Mouse (Mus musculus) CH12.LX (cell line): ENCODE results near the gene 4931417E11Rik. TPM values are rescaled to one million over a fixed set of nuclear protein-coding genes. Genes with fewer than 3 reads are reported as not detected.

Source experiments
- DNase-seq: peaks from one replicate; pipeline ENCODE4 v3.0.0-alpha.2; 2013; ENCODE audit errors: extremely low read depth
- H3K27ac ChIP-seq: 2 replicates; pipeline ENCODE4 v1.5.1; 2012; ENCODE audit warnings: low read depth, mild to moderate bottlenecking, control low read depth, moderate library complexity; ENCODE audit not compliant: insufficient read depth
- H3K27me3 ChIP-seq: replicated peaks from 2 replicates; pipeline ENCODE3; 2012; ENCODE audit warnings: inconsistent platforms
- H3K36me3 ChIP-seq, 2 experiments: replicated peaks in 1 of 2; 2 replicates each; pipeline versions ENCODE3 to v1.6.1; 2012; ENCODE audit warnings: inconsistent platforms in 1 of 2, low read length in 1 of 2, mild to moderate bottlenecking in 1 of 2, mixed read lengths in 1 of 2, moderate library complexity in 1 of 2; ENCODE audit not compliant: control insufficient read depth in 1 of 2, insufficient read depth in 1 of 2
- H3K4me1 ChIP-seq, 2 experiments: 2 replicates each; pipeline ENCODE4 v1.6.1; 2012; ENCODE audit warnings: inconsistent platforms in 1 of 2, moderate library complexity in 1 of 2; ENCODE audit not compliant: insufficient read depth in 2 of 2, control insufficient read depth in 1 of 2
- H3K4me2 ChIP-seq: 2 replicates; pipeline ENCODE4 v1.6.1; 2012; ENCODE audit warnings: low read depth, mild to moderate bottlenecking, control low read depth; ENCODE audit not compliant: poor library complexity, insufficient read depth, severe bottlenecking
- H3K4me3 ChIP-seq, 3 experiments: fragments of 150-350 bp in 1 of 3; sonication (generic) in 1 of 3; replicated peaks in 1 of 3; 2 replicates each; pipeline versions ENCODE3 to v1.5.1; 2011 to 2012; ENCODE audit warnings: low read depth in 2 of 3, low read length in 2 of 3, mild to moderate bottlenecking in 2 of 3, moderate library complexity in 2 of 3, control low read depth in 1 of 3, improper control_type of control experiment in 1 of 3, inconsistent platforms in 1 of 3, mixed read lengths in 1 of 3; ENCODE audit not compliant: poor library complexity in 1 of 3
- H3K79me2 ChIP-seq: replicated peaks from 2 replicates; pipeline ENCODE4 v1.6.1; 2012; ENCODE audit warnings: mild to moderate bottlenecking, moderate library complexity; ENCODE audit not compliant: control insufficient read depth, poor library complexity, insufficient read depth, severe bottlenecking; ENCODE audit errors: extremely low read depth
- H3K9ac ChIP-seq: 2 replicates; pipeline ENCODE4 v1.6.1; 2012; ENCODE audit warnings: low read depth, mild to moderate bottlenecking, control low read depth, moderate library complexity; ENCODE audit not compliant: insufficient read depth
- H3K9me3 ChIP-seq: replicated peaks from 2 replicates; pipeline ENCODE3; 2012; ENCODE audit warnings: low read length, inconsistent platforms, mixed read lengths
- BHLHE40 ChIP-seq: IDR thresholded peaks from 2 replicates; pipeline ENCODE4 v1.6.1; 2011; ENCODE audit warnings: mild to moderate bottlenecking, low read depth, low read length, improper control_type of control experiment
- E2F4 ChIP-seq: IDR thresholded peaks from 2 replicates; pipeline ENCODE4 v1.6.1; 2011; ENCODE audit warnings: low read depth, low read length, improper control_type of control experiment; ENCODE audit not compliant: insufficient replicate concordance
- GABPA ChIP-seq: IDR thresholded peaks from 2 replicates; pipeline ENCODE4 v1.6.1; 2012; ENCODE audit warnings: low read depth, low read length, improper control_type of control experiment, inconsistent platforms; ENCODE audit not compliant: insufficient replicate concordance
- HCFC1 ChIP-seq: IDR thresholded peaks from 2 replicates; pipeline ENCODE4 v1.6.1; 2012; ENCODE audit warnings: low read depth, mild to moderate bottlenecking, inconsistent platforms, low read length, improper control_type of control experiment
- JUND ChIP-seq: conservative IDR thresholded peaks from 2 replicates; pipeline ENCODE4 v1.6.1; 2011; ENCODE audit warnings: low read depth, low read length, improper control_type of control experiment
- MXI1 ChIP-seq: IDR thresholded peaks from 2 replicates; pipeline ENCODE4 v1.6.1; 2011; ENCODE audit warnings: mild to moderate bottlenecking, low read depth, low read length, improper control_type of control experiment
- MYC ChIP-seq: IDR thresholded peaks from 2 replicates; pipeline ENCODE4 v1.6.1; 2011; ENCODE audit warnings: low read depth, mild to moderate bottlenecking, improper control_type of control experiment, low read length
- NELFE ChIP-seq: IDR thresholded peaks from 2 replicates; pipeline ENCODE4 v1.6.1; 2011; ENCODE audit warnings: low read depth, low read length, improper control_type of control experiment
- NRF1 ChIP-seq: IDR thresholded peaks from 2 replicates; pipeline ENCODE4 v1.6.1; 2014; ENCODE audit warnings: low read depth, mild to moderate bottlenecking, inconsistent platforms, low read length, improper control_type of control experiment, moderate library complexity
- PAX5 ChIP-seq: IDR thresholded peaks from 2 replicates; pipeline ENCODE4 v1.6.1; 2012; ENCODE audit warnings: low read length, inconsistent platforms, mixed read lengths
- POLR2A ChIP-seq: IDR thresholded peaks from 2 replicates; pipeline ENCODE4 v1.6.1; 2011; ENCODE audit warnings: low read depth, mild to moderate bottlenecking, improper control_type of control experiment, low read length
- RCOR1 ChIP-seq: conservative IDR thresholded peaks from 2 replicates; pipeline ENCODE4 v1.6.1; 2012; ENCODE audit warnings: low read depth, mild to moderate bottlenecking, inconsistent platforms, low read length, improper control_type of control experiment
- SMC3 ChIP-seq: IDR thresholded peaks from 2 replicates; pipeline ENCODE4 v1.6.1; 2011; ENCODE audit warnings: low read depth, low read length, improper control_type of control experiment
- UBTF ChIP-seq: IDR thresholded peaks from 2 replicates; pipeline ENCODE4 v1.6.1; 2012; ENCODE audit warnings: low read depth, mild to moderate bottlenecking, inconsistent platforms, low read length, improper control_type of control experiment, moderate library complexity
- ZMIZ1 ChIP-seq: IDR thresholded peaks from 2 replicates; pipeline ENCODE4 v1.6.1; 2012; ENCODE audit warnings: low read depth, mild to moderate bottlenecking, inconsistent platforms, low read length, improper control_type of control experiment
- ZNF384 ChIP-seq: IDR thresholded peaks from 2 replicates; pipeline ENCODE4 v1.6.1; 2012; ENCODE audit warnings: low read depth, low read length, improper control_type of control experiment, inconsistent platforms
- dilution Hi-C: fragments of 300-500 bp; cut with MboI; formaldehyde crosslinking; loops from 2 replicates; pipeline ENCODE4 v1.14.3; 2020; ENCODE audit warnings: low sequenced_read_pairs; ENCODE audit not compliant: extremely low pct_unique_long_range_greater_than_20kb, extremely low pct_ligation_motif_present
- in situ Hi-C: fragments of 300-500 bp; cut with MboI; formaldehyde crosslinking; loops from 3 replicates; pipeline ENCODE4 v1.14.3; 2019; ENCODE audit warnings: low sequenced_read_pairs, low pct_ligation_motif_present, low pct_unique_long_range_greater_than_20kb, mixed read lengths
- polyA plus RNA-seq: library from polyadenylated mRNA; unstranded; fragments of >175 nt; gene quantifications from 2 replicates; pipeline ENCODE4 v1.2.1, GENCODE M21; 2012; ENCODE audit warnings: low read depth; ENCODE audit not compliant: insufficient read length
- total RNA-seq, 2 experiments: library from RNA; depleted of rRNA; stranded (reverse); fragments of 300-350 nt in 1 of 2; fragments of >200 nt in 1 of 2; gene quantifications; 2 replicates each; pipeline ENCODE4 v1.2.3; 2012 to 2014

Gene 4931417E11Rik
- total and polyA plus RNA-seq, 3 experiments, result not detected

- no peak overlapping the region for H3K27ac ChIP-seq
- TF ChIP-seq ZNF384 (no peak), ZMIZ1 (no peak), BHLHE40 (no peak)
- no peaks in the 10 kb centered on the region for H3K79me2 ChIP-seq
- H3K36me3 ChIP-seq, result no peaks in the 10 kb centered on the region
- H3K4me3 ChIP-seq, result no peak overlapping the region
- no peak overlapping the region for H3K9ac ChIP-seq
- dilution Hi-C loops, result no loop called here
- in situ Hi-C loops, result no loop called here
- H3K27me3 ChIP-seq, result peaks cover 2% of the 10 kb centered on the region
- no peak for DNase-seq
- H3K9me3 ChIP-seq, result peaks cover 15% of the 10 kb centered on the region
- H3K4me2 ChIP-seq, result no peak overlapping the region
- H3K4me1 ChIP-seq, result peaks cover 0 to 3% of the 10 kb centered on the region in 2 experiments; a peak in 1 of 4 replicates
Observed at GRCm38 (mm10) chr6:73433912-73434311, 35.6 kb downstream of the 4931417E11Rik start.

DNA sequence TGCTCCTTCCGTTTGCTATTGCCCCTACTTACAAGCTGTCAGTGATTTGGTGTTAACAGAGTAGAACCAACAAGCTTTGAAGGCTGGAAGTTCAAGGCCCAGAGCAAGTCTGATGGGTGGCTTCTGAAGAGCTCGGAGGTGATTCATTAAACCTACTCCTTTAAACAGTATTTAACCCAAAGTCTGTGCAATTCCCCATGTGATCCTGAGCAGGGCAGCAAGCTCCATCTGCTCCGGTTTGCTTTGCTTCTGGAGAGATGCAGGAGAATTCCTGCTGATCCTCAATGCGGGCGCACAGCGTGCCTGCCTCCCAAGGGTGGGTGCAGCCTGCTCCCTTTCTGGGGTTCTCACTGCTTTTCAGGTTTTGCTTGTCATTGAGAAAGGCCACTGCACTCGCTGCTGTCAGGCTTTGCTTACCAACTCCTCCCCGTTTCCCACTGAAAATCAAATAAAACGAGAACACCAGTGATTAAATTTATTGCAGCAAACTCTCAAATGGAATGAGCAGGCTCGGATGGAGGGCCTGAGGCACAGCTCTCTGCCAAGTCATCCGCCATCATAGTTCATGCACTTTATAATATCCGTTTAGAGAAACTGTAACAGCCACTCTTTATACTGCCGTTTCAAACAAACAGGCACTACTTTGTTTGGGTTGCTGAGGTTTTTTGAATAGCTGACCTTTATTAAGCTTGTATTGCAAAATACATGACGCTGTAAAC is 40.7 kb downstream of the 4931417E11Rik start:
- Histone ChIP-seq H3K27ac (no peak overlapping the region), H3K9me3 (peaks cover 24% of the 10 kb centered on the region), H3K27me3 (no peaks in the 10 kb centered on the region), H3K4me3 (no peak overlapping the region), H3K4me2 (no peak overlapping the region), H3K9ac (no peak overlapping the region), H3K36me3 (no peaks in the 10 kb centered on the region), H3K79me2 (no peaks in the 10 kb centered on the region), H3K4me1 (peaks cover 0 to 3% of the 10 kb centered on the region in 2 experiments; a peak in 1 of 4 replicates)
- DNase-seq, result no peak
- in situ Hi-C loops (no loop called here), dilution Hi-C loops (no loop called here)
- TF ChIP-seq MYC (no peak), PAX5 (no peak), POLR2A (no peak), E2F4 (no peak), RCOR1 (no peak), HCFC1 (no peak), MXI1 (no peak), GABPA (no peak), NRF1 (no peak), ZNF384 (no peak), SMC3 (no peak), NELFE (no peak), UBTF (no peak), JUND (no peak)
